Mouse (Mus musculus) subcutaneous adipose tissue, adult 2 months (tissue): Measurements from ENCODE around the gene Poc1b. TPM values are rescaled to one million over a fixed set of nuclear protein-coding genes. Genes with fewer than 3 reads are reported as not detected.

Experiments used
- polyA plus RNA-seq: library from polyadenylated mRNA; depleted of rRNA; stranded (reverse); fragments of >200 nt; gene quantifications from 2 replicates; pipeline ENCODE4 v1.2.3, GENCODE M21; 2012; ENCODE audit warnings: low replicate concordance; rRNA removed

The Poc1b gene
- polyA plus RNA-seq: 5.9 and 11.0 TPM in 2 replicates

DNA sequence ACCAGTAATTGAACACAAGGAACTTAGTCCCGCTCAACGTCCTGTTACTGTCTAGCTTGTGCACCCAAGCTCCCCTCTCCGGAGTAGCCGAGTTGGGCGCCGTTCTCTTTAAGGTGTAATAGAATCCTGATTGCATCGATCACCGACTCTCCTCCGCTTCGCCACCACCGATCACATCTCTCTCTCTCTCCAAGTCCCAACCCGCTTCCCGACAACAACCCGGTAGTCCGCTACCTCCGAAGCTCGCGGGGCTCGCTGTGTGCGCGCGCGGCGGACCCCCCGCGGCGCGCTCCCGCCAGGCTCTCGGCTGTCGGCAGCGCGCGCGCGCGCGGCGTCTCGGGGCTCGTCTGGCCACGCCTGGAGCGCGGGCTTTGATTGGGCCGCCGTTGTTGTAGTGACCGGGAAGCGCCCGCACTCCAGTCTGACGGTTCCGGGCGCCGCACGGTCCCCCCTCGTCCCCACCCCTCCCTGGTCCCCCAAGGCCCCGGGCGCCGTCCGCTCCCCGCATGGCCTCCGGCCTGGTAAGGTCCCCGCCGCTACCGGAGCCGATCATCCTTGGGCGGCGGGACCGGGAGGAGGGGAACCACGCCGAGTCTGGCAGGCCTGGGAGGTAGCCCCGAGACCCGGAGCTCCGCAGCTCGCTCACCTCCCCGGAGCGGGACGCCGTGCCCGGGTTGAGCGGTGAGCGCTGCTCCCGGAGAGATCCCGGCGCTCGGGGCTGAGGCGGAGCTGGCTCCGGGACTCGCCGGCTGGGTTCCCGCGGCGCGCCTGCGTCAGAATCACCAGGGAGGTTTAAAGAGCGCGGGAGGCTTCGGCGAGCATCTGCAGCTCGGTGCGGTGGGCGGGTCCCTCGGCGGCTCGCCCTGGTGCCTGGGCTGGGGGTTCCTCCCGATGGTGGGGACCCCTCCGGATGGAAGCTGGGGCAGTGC is at the start of gene Poc1b:
Poc1b (plus strand) TSS at position 334 of the 929 bp plus-strand sequence.

GRCm38 (mm10) chr10:99107964-99108363 is 1.1 kb downstream of the Poc1b start, which contains the start of gene Galnt4:
TSS of gene Galnt4 (plus strand) at chr10:99108159.

GRCm38 (mm10) chr10:99126225-99126624 is 19.4 kb downstream of the Poc1b start, which contains the start of gene Phxr2:
TSS of gene Phxr2 (minus strand) at chr10:99126325.

Other genes with a start within 250 kb of the Poc1b start
- 10.8 and 32.0 TPM in 2 replicates for gene Atp2b1, start 192.6 kb upstream of the Poc1b start, polyA plus RNA-seq
- 2.0 and 4.6 TPM in 2 replicates for gene Galnt4, start 1.1 kb downstream of the Poc1b start, polyA plus RNA-seq
- gene Phxr2, start 19.3 kb downstream of the Poc1b start, polyA plus RNA-seq: not detected in 2 replicates
- gene Dusp6, start 156.2 kb downstream of the Poc1b start, polyA plus RNA-seq: 44.6 and 46.9 TPM in 2 replicates